Mouse (Mus musculus) forebrain, embryonic 16.5 days (tissue): ENCODE data around the gene Copa. TPM values are rescaled to one million over a fixed set of nuclear protein-coding genes. Genes with fewer than 3 reads are reported as not detected.

Experiments used
- ATAC-seq: fragments of 200-750 bp; cut with Nextera tagmentation; 2 replicates; pipeline ENCODE4 v1.8.0; 2017; ENCODE audit warnings: mild to moderate bottlenecking, moderate library complexity
- H3K27ac ChIP-seq: fragments of 300-500 bp; sonication (generic); 2 replicates; pipeline ENCODE4 v1.5.1; 2014; ENCODE audit warnings: low read length, control low read depth
- H3K27me3 ChIP-seq: fragments of 300-500 bp; sonication (generic); replicated peaks from 2 replicates; pipeline ENCODE4 v1.6.1; 2014; ENCODE audit warnings: low read length; ENCODE audit not compliant: control insufficient read depth, insufficient read depth
- H3K36me3 ChIP-seq: fragments of 300-500 bp; sonication (generic); 2 replicates; pipeline ENCODE4 v1.6.1; 2014; ENCODE audit not compliant: control insufficient read depth, insufficient read depth
- H3K4me1 ChIP-seq: fragments of 300-500 bp; sonication (generic); replicated peaks from 2 replicates; pipeline ENCODE4 v1.6.1; 2014; ENCODE audit warnings: low read length; ENCODE audit not compliant: control insufficient read depth, insufficient read depth
- H3K4me2 ChIP-seq: fragments of 300-500 bp; sonication (generic); 2 replicates; pipeline ENCODE4 v1.6.1; 2014; ENCODE audit warnings: mild to moderate bottlenecking, low read length, control low read depth
- H3K4me3 ChIP-seq: fragments of 300-500 bp; sonication (generic); replicated peaks from 2 replicates; pipeline ENCODE4 v1.5.1; 2014; ENCODE audit warnings: mild to moderate bottlenecking, low read length, control low read depth
- H3K9ac ChIP-seq: fragments of 300-500 bp; sonication (generic); replicated peaks from 2 replicates; pipeline ENCODE4 v1.6.1; 2014; ENCODE audit warnings: low read depth, low read length, control low read depth
- H3K9me3 ChIP-seq: fragments of 300-500 bp; sonication (generic); 2 replicates; pipeline ENCODE4 v1.6.1; 2016; ENCODE audit warnings: low read length; ENCODE audit not compliant: control insufficient read depth
- WGBS: fragments of 180-500 bp; shearing (Covaris S2); extraction: QIAGEN DNeasy Blood & Tissue Kit; methylation state at CpG from one replicate; pipeline ENCODE4 v1.1.7; 2014; 5-methylcytosine and 5-hydroxymethylcytosine counted together
- polyA plus RNA-seq: library from polyadenylated mRNA; unstranded; fragments of >200 nt; fragmentation: Nextera tagmentation; extraction: Ambion mirVana; gene quantifications from 2 replicates; pipeline ENCODE4 v1.2.1, GENCODE M21; 2015

Copa gene
- polyA plus RNA-seq, 1 experiment from 2014 or later, result 235 TPM

GRCm38 (mm10) chr1:172128563-172128962 lies 46.2 kb downstream of the Copa start:
- Histone ChIP-seq H3K4me1 (peaks cover 16% of the 10 kb centered on the region), H3K36me3 (peaks cover 25% of the 10 kb centered on the region), H3K9ac (no peak overlapping the region), H3K4me3 (no peak overlapping the region), H3K9me3 (no peaks in the 10 kb centered on the region), H3K27ac (no peak overlapping the region), H3K4me2 (no peak overlapping the region), H3K27me3 (no peaks in the 10 kb centered on the region)
- 88% methylated on average over 15 of the region's 15 CpGs for WGBS
- ATAC-seq, result no peak

- no peaks in the 10 kb centered on the region for H3K9me3 ChIP-seq
- H3K4me3 ChIP-seq, result no peak overlapping the region
- H3K4me1 ChIP-seq, result peaks cover 16% of the 10 kb centered on the region
- WGBS, result 71% methylated on average over 2 of the region's 2 CpGs
- peaks cover 28% of the 10 kb centered on the region for H3K36me3 ChIP-seq
- no peak overlapping the region for H3K9ac ChIP-seq
- H3K27me3 ChIP-seq, result no peaks in the 10 kb centered on the region
- no peak overlapping the region for H3K4me2 ChIP-seq
- ATAC-seq, result no peak
- no peak overlapping the region for H3K27ac ChIP-seq
Observed at GRCm38 (mm10) chr1:172129108-172129507, 46.8 kb downstream of the Copa start.

GRCm38 (mm10) chr1:172129780-172130179 lies 47.5 kb downstream of the Copa start:
- Histone ChIP-seq H3K27me3 (no peaks in the 10 kb centered on the region), H3K4me2 (no peak overlapping the region), H3K4me1 (peaks cover 16% of the 10 kb centered on the region), H3K27ac (no peak overlapping the region), H3K9me3 (no peaks in the 10 kb centered on the region), H3K9ac (no peak overlapping the region), H3K4me3 (no peak overlapping the region), H3K36me3 (peaks cover 29% of the 10 kb centered on the region)
- 94% methylated on average over 5 of the region's 5 CpGs for WGBS
- no peak for ATAC-seq

- Histone ChIP-seq H3K27ac (no peak overlapping the region), H3K27me3 (no peaks in the 10 kb centered on the region), H3K9ac (no peak overlapping the region), H3K9me3 (no peaks in the 10 kb centered on the region), H3K4me2 (no peak overlapping the region), H3K4me1 (peaks cover 9% of the 10 kb centered on the region), H3K36me3 (peaks cover 32% of the 10 kb centered on the region), H3K4me3 (no peak overlapping the region)
- ATAC-seq, result no peak
- 79% methylated on average over 7 of the region's 7 CpGs for WGBS
Observed at GRCm38 (mm10) chr1:172132319-172132718, 50.0 kb downstream of the Copa start.

GRCm38 (mm10) chr1:172133535-172133934 lies 51.2 kb downstream of the Copa start:
- ATAC-seq, result no peak
- H3K9me3 ChIP-seq, result no peaks in the 10 kb centered on the region
- 92% methylated on average over 7 of the region's 7 CpGs for WGBS

GRCm38 (mm10) chr1:172134072-172134471 lies 51.7 kb downstream of the Copa start:
- peaks cover 32% of the 10 kb centered on the region for H3K36me3 ChIP-seq

More at GRCm38 (mm10) chr1:172133535-172133934, 51.2 kb downstream of the Copa start:
- Histone ChIP-seq H3K36me3 (peaks cover 32% of the 10 kb centered on the region), H3K4me2 (no peak overlapping the region), H3K4me3 (no peak overlapping the region), H3K9ac (no peak overlapping the region), H3K4me1 (no peaks in the 10 kb centered on the region), H3K27ac (no peak overlapping the region), H3K27me3 (no peaks in the 10 kb centered on the region)

GRCm38 (mm10) chr1:172140160-172140559 lies 57.8 kb downstream of the Copa start:
- no peak for ATAC-seq
- 79% methylated on average over 2 of the region's 2 CpGs for WGBS
- no peaks in the 10 kb centered on the region for H3K36me3 ChIP-seq
- H3K4me3 ChIP-seq, result no peak overlapping the region
- H3K4me2 ChIP-seq, result no peak overlapping the region
- H3K4me1 ChIP-seq, result no peaks in the 10 kb centered on the region
- no peaks in the 10 kb centered on the region for H3K9me3 ChIP-seq
- H3K27ac ChIP-seq, result no peak overlapping the region
- no peak overlapping the region for H3K9ac ChIP-seq
- H3K27me3 ChIP-seq, result no peaks in the 10 kb centered on the region

More at GRCm38 (mm10) chr1:172134072-172134471, 51.7 kb downstream of the Copa start:
- no peaks in the 10 kb centered on the region for H3K9me3 ChIP-seq
- WGBS, result 89% methylated on average over 4 of the region's 4 CpGs
- H3K27ac ChIP-seq, result no peak overlapping the region
- H3K27me3 ChIP-seq, result no peaks in the 10 kb centered on the region
- no peak for ATAC-seq
- no peak overlapping the region for H3K9ac ChIP-seq
- no peaks in the 10 kb centered on the region for H3K4me1 ChIP-seq
- no peak overlapping the region for H3K4me3 ChIP-seq
- no peak overlapping the region for H3K4me2 ChIP-seq

GRCm38 (mm10) chr1:172140825-172141224 lies 58.5 kb downstream of the Copa start:
- ATAC-seq, result no peak
- H3K27me3 ChIP-seq, result no peaks in the 10 kb centered on the region
- H3K27ac ChIP-seq, result no peak overlapping the region
- H3K4me3 ChIP-seq, result no peak overlapping the region
- no peaks in the 10 kb centered on the region for H3K4me1 ChIP-seq
- no peaks in the 10 kb centered on the region for H3K36me3 ChIP-seq
- no peaks in the 10 kb centered on the region for H3K9me3 ChIP-seq
- no peak overlapping the region for H3K9ac ChIP-seq
- H3K4me2 ChIP-seq, result no peak overlapping the region
- 92% methylated on average over 1 of the region's 1 CpGs for WGBS

GRCm38 (mm10) chr1:172141529-172141928 lies 59.2 kb downstream of the Copa start:
- no peak overlapping the region for H3K9ac ChIP-seq
- no peak for ATAC-seq
- no peaks in the 10 kb centered on the region for H3K9me3 ChIP-seq
- H3K4me1 ChIP-seq, result no peaks in the 10 kb centered on the region
- no peaks in the 10 kb centered on the region for H3K36me3 ChIP-seq
- H3K4me2 ChIP-seq, result no peak overlapping the region
- H3K27ac ChIP-seq, result no peak overlapping the region
- H3K27me3 ChIP-seq, result no peaks in the 10 kb centered on the region
- 82% methylated on average over 3 of the region's 3 CpGs for WGBS
- H3K4me3 ChIP-seq, result no peak overlapping the region

- Histone ChIP-seq H3K9me3 (no peaks in the 10 kb centered on the region), H3K4me2 (no peak overlapping the region), H3K4me3 (no peak overlapping the region), H3K27me3 (no peaks in the 10 kb centered on the region), H3K27ac (no peak overlapping the region), H3K9ac (no peak overlapping the region), H3K4me1 (peaks cover 6% of the 10 kb centered on the region), H3K36me3 (no peaks in the 10 kb centered on the region)
- ATAC-seq, result no peak
- WGBS, result 15% methylated on average over 1 of the region's 1 CpGs
Observed at GRCm38 (mm10) chr1:172143570-172143969, 61.2 kb downstream of the Copa start.
